Mouse (Mus musculus) megakaryocyte, embryonic 14.5 days (primary cell): Measurements from ENCODE around the gene Ripor2. TPM values are rescaled to one million over a fixed set of nuclear protein-coding genes. Genes with fewer than 3 reads are reported as not detected.
"Not testable (repeated sequence)": the region's sequence is repeated elsewhere in the genome, so short reads cannot be mapped to it uniquely, and the experiment has no call there.

ENCODE experiments used
- H3K27me3 ChIP-seq: replicated peaks from 2 replicates; pipeline ENCODE3; 2012; ENCODE audit warnings: inconsistent platforms
- H3K36me3 ChIP-seq: replicated peaks from 2 replicates; pipeline ENCODE3; 2012; ENCODE audit warnings: low read length, inconsistent platforms, mixed read lengths
- H3K4me1 ChIP-seq: 2 replicates; pipeline ENCODE4 v1.6.1; 2012; ENCODE audit warnings: inconsistent platforms
- H3K4me3 ChIP-seq: replicated peaks from 2 replicates; pipeline ENCODE3; 2012; ENCODE audit warnings: moderate library complexity, mild to moderate bottlenecking, inconsistent platforms
- H3K9me3 ChIP-seq: 2 replicates; pipeline ENCODE4 v1.6.1; 2012; ENCODE audit warnings: inconsistent platforms
- FLI1 ChIP-seq: IDR thresholded peaks from 2 replicates; pipeline ENCODE4 v1.6.1; 2012; ENCODE audit warnings: low read length, inconsistent platforms, mixed read lengths
- GATA1 ChIP-seq: IDR thresholded peaks from 3 replicates; pipeline ENCODE4 v1.6.1; 2012; ENCODE audit warnings: mixed read lengths, low read length, inconsistent platforms, borderline replicate concordance
- polyA plus RNA-seq: library from polyadenylated mRNA; stranded (reverse); fragments of >175 nt; gene quantifications from 2 replicates; pipeline ENCODE4 v1.2.3, GENCODE M21; 2012; ENCODE audit warnings: low replicate concordance; ENCODE audit not compliant: insufficient read depth

Gene Ripor2
- polyA plus RNA-seq, 1 experiment, result 12.6 TPM

- no peak for TF ChIP-seq FLI1
- no peak for TF ChIP-seq GATA1
- no peaks in the 10 kb centered on the region for H3K9me3 ChIP-seq
- no peak overlapping the region for H3K4me3 ChIP-seq
- no peaks in the 10 kb centered on the region for H3K4me1 ChIP-seq
- H3K27me3 ChIP-seq, result no peaks in the 10 kb centered on the region
- H3K36me3 ChIP-seq, result peaks cover 88% of the 10 kb centered on the region
Measured at GRCm38 (mm10) chr13:24750807-24751206, 168.8 kb downstream of the Ripor2 start.

- Histone ChIP-seq H3K4me3 (no peak overlapping the region), H3K36me3 (peaks cover 89% of the 10 kb centered on the region), H3K27me3 (no peaks in the 10 kb centered on the region), H3K4me1 (no peaks in the 10 kb centered on the region), H3K9me3 (no peaks in the 10 kb centered on the region)
- TF ChIP-seq FLI1, result no peak
- TF ChIP-seq GATA1, result no peak
Measured at GRCm38 (mm10) chr13:24751396-24751795, 169.4 kb downstream of the Ripor2 start.

GRCm38 (mm10) chr13:24756756-24757155 lies 174.8 kb downstream of the Ripor2 start:
- no peaks in the 10 kb centered on the region for H3K9me3 ChIP-seq
- no peak overlapping the region for H3K4me3 ChIP-seq
- peaks cover 72% of the 10 kb centered on the region for H3K36me3 ChIP-seq
- peaks cover 29% of the 10 kb centered on the region for H3K4me1 ChIP-seq
- H3K27me3 ChIP-seq, result no peaks in the 10 kb centered on the region
- TF ChIP-seq GATA1 (no peak), FLI1 (no peak)

- H3K36me3 ChIP-seq, result peaks cover 62% of the 10 kb centered on the region
- peaks cover 40% of the 10 kb centered on the region for H3K4me1 ChIP-seq
- no peaks in the 10 kb centered on the region for H3K27me3 ChIP-seq
- TF ChIP-seq GATA1 (no peak), FLI1 (no peak)
- no peak overlapping the region for H3K4me3 ChIP-seq
- H3K9me3 ChIP-seq, result no peaks in the 10 kb centered on the region
Measured at GRCm38 (mm10) chr13:24757820-24758564, 176.0 kb downstream of the Ripor2 start.

GRCm38 (mm10) chr13:24759451-24759850 lies 177.5 kb downstream of the Ripor2 start:
- Histone ChIP-seq H3K4me3 (no peak overlapping the region), H3K27me3 (no peaks in the 10 kb centered on the region), H3K9me3 (no peaks in the 10 kb centered on the region), H3K4me1 (peaks cover 44% of the 10 kb centered on the region), H3K36me3 (peaks cover 49% of the 10 kb centered on the region)
- TF ChIP-seq FLI1 (no peak), GATA1 (no peak)

- Histone ChIP-seq H3K27me3 (no peaks in the 10 kb centered on the region), H3K9me3 (no peaks in the 10 kb centered on the region), H3K4me3 (peak overlapping the region; percentile 100), H3K4me1 (peaks cover 44% of the 10 kb centered on the region), H3K36me3 (peaks cover 39% of the 10 kb centered on the region)
- TF ChIP-seq GATA1 (no peak), FLI1 (no peak)
Measured at GRCm38 (mm10) chr13:24760351-24760870, 178.4 kb downstream of the Ripor2 start.

- Histone ChIP-seq H3K27me3 (no peaks in the 10 kb centered on the region), H3K9me3 (no peaks in the 10 kb centered on the region), H3K36me3 (peaks cover 33% of the 10 kb centered on the region), H3K4me1 (peaks cover 44% of the 10 kb centered on the region), H3K4me3 (peak overlapping the region; percentile 100)
- no peak for TF ChIP-seq GATA1
- no peak for TF ChIP-seq FLI1
Measured at GRCm38 (mm10) chr13:24761083-24761402, 179.1 kb downstream of the Ripor2 start.

GRCm38 (mm10) chr13:24761403-24762227 lies 179.6 kb downstream of the Ripor2 start, which contains the start of gene Gmnn:
Gene Gmnn (minus strand): TSS chr13:24761923.
- Histone ChIP-seq H3K4me3 (peak within 1 kb of the TSS; percentile 100), H3K36me3 (peaks cover 27% of the 10 kb centered on the region), H3K9me3 (no peaks in the 10 kb centered on the region), H3K27me3 (no peaks in the 10 kb centered on the region), H3K4me1 (peaks cover 44% of the 10 kb centered on the region)
- no peak for TF ChIP-seq GATA1
- TF ChIP-seq FLI1, result peak; percentile 57; the same call in 1 of the 2 replicates

GRCm38 (mm10) chr13:24762254-24762653 lies 180.3 kb downstream of the Ripor2 start:
- peaks cover 23% of the 10 kb centered on the region for H3K36me3 ChIP-seq
- H3K4me3 ChIP-seq, result peak overlapping the region; percentile 100
- H3K9me3 ChIP-seq, result no peaks in the 10 kb centered on the region
- TF ChIP-seq FLI1 (no peak), GATA1 (no peak)
- H3K27me3 ChIP-seq, result no peaks in the 10 kb centered on the region
- peaks cover 44% of the 10 kb centered on the region for H3K4me1 ChIP-seq

- not testable (repeated sequence) for H3K36me3 ChIP-seq, H3K27me3 ChIP-seq, H3K9me3 ChIP-seq, H3K4me1 ChIP-seq, H3K4me3 ChIP-seq
Measured at GRCm38 (mm10) chr13:24767809-24768208, 185.8 kb downstream of the Ripor2 start.

GRCm38 (mm10) chr13:24771482-24771881 lies 189.5 kb downstream of the Ripor2 start:
- H3K4me1 ChIP-seq, H3K4me3 ChIP-seq, H3K36me3 ChIP-seq, H3K9me3 ChIP-seq, H3K27me3 ChIP-seq: not testable (repeated sequence)
